8 mouse cellular contexts compared by ENCODE assay signal in genomic region chr11:62629352-62630224, GRCm38 (mm10). TPM values are rescaled to one million over a fixed set of nuclear protein-coding genes. Genes with fewer than 3 reads are reported as not detected.
DNase-seq lines count a peak whose midpoint lies in the region; ATAC-seq and TF ChIP-seq lines count a peak whose summit lies in the region.

No protein-coding gene starts in this region.

- peak overlapping the region; percentile 96 for H3K27ac ChIP-seq in hindbrain, embryonic 11.5 days (ENCODE audit: low read depth, low read length)
- H3K27ac ChIP-seq in liver, embryonic 11.5 days (ENCODE audit: low read depth, low read length), result peak overlapping the region; percentile 43; the same call in 1 of the 2 replicates
- peak overlapping the region; percentile 60 for H3K27ac ChIP-seq in neural tube, embryonic 15.5 days (replicated peaks)
- H3K27ac ChIP-seq in cerebellum, adult 2 months (ENCODE audit: insufficient read depth, low read length), result no peak overlapping the region

- no peak for TF ChIP-seq POLR2A in cerebellum, adult 2 months (IDR thresholded peaks at IDR 0.05; ENCODE audit: borderline replicate concordance, insufficient read depth, low read length)

- peaks cover 26% of the 10 kb centered on the region for H3K4me1 ChIP-seq in hindbrain, embryonic 11.5 days (replicated peaks; ENCODE audit: control insufficient read depth, insufficient read depth, low read length)
- H3K4me1 ChIP-seq in liver, embryonic 11.5 days (replicated peaks; ENCODE audit: control insufficient read depth, insufficient read depth, low read length), result peaks cover 37% of the 10 kb centered on the region
- peaks cover 40% of the 10 kb centered on the region for H3K4me1 ChIP-seq in neural tube, embryonic 15.5 days
- H3K4me1 ChIP-seq in cerebellum, adult 2 months (ENCODE audit: control insufficient read depth, insufficient read depth, low read length), result no peaks in the 10 kb centered on the region

- no peaks in the 10 kb centered on the region for H3K36me3 ChIP-seq in hindbrain, embryonic 11.5 days (ENCODE audit: control insufficient read depth, insufficient read depth, low read length)
- no peaks in the 10 kb centered on the region for H3K36me3 ChIP-seq in liver, embryonic 11.5 days (ENCODE audit: control insufficient read depth, insufficient read depth, low read length)
- H3K36me3 ChIP-seq in neural tube, embryonic 15.5 days, result no peaks in the 10 kb centered on the region

- no peaks in the 10 kb centered on the region for H3K9me3 ChIP-seq in hindbrain, embryonic 11.5 days (ENCODE audit: control insufficient read depth, low read length)
- H3K9me3 ChIP-seq in liver, embryonic 11.5 days (ENCODE audit: control insufficient read depth, low read length), result no peaks in the 10 kb centered on the region
- H3K9me3 ChIP-seq in neural tube, embryonic 15.5 days (replicated peaks), result no peaks in the 10 kb centered on the region

- TF ChIP-seq CTCF in cerebellum, adult 2 months (IDR thresholded peaks at IDR 0.05; ENCODE audit: borderline replicate concordance, insufficient read depth, low read depth, low read length), result no peak

- WGBS in hindbrain, embryonic 11.5 days, result 3% methylated on average over 9 of the region's 9 CpGs
- WGBS in liver, embryonic 11.5 days, result 3% methylated on average over 9 of the region's 9 CpGs
- WGBS in neural tube, embryonic 15.5 days, result 2% methylated on average over 9 of the region's 9 CpGs
- WGBS in cerebellum, adult 2 months, result 35% methylated on average over 9 of the region's 9 CpGs

- peak overlapping the region; percentile 30; the same call in 1 of the 2 replicates for H3K4me2 ChIP-seq in hindbrain, embryonic 11.5 days (replicated peaks; ENCODE audit: low read depth, low read length)
- peak overlapping the region; percentile 61 for H3K4me2 ChIP-seq in liver, embryonic 11.5 days
- peak overlapping the region; percentile 42 for H3K4me2 ChIP-seq in neural tube, embryonic 15.5 days

- H3K27me3 ChIP-seq in hindbrain, embryonic 11.5 days (ENCODE audit: control insufficient read depth, insufficient read depth, low read length), result no peaks in the 10 kb centered on the region
- H3K27me3 ChIP-seq in liver, embryonic 11.5 days (replicated peaks; ENCODE audit: control insufficient read depth, insufficient read depth, low read length), result no peaks in the 10 kb centered on the region
- H3K27me3 ChIP-seq in neural tube, embryonic 15.5 days (replicated peaks), result no peaks in the 10 kb centered on the region
- H3K27me3 ChIP-seq in cerebellum, adult 2 months (ENCODE audit: control insufficient read depth, insufficient read depth, low read length), result no peaks in the 10 kb centered on the region

- H3K9ac ChIP-seq in hindbrain, embryonic 11.5 days (ENCODE audit: low read depth, low read length), result peak overlapping the region; percentile 38
- H3K9ac ChIP-seq in liver, embryonic 11.5 days (ENCODE audit: low read depth, low read length), result peak overlapping the region; percentile 31
- H3K9ac ChIP-seq in neural tube, embryonic 15.5 days (replicated peaks), result 0 out of 2 replicates have a peak overlapping the region, but pooled peaks have one; percentile 7

- DNase-seq in ES-CJ7 (ENCODE audit: low read depth, low spot score), result peak; percentile 39
- peak; percentile 71 for DNase-seq in adrenal gland, postnatal 25 days
- DNase-seq in hindbrain, embryonic 11.5 days (ENCODE audit: low spot score), result peak; percentile 85
- DNase-seq in liver, embryonic 11.5 days (ENCODE audit: low spot score), result no peak
- no peak for DNase-seq in right cerebral cortex, postnatal 25 days
- no peak for DNase-seq in cerebellum, adult 2 months

- ATAC-seq in hindbrain, embryonic 11.5 days (ENCODE audit: low FRiP score), result peak; percentile 65; the same call in 1 of the 2 replicates
- no peak for ATAC-seq in liver, embryonic 11.5 days (replicated peaks; ENCODE audit: low FRiP score)
- peak; percentile 41; the same call in 1 of the 2 replicates for ATAC-seq in neural tube, embryonic 15.5 days (ENCODE audit: low FRiP score)
- ATAC-seq in inflammation-experienced regulatory T-cells, adult 6 months, result no peak

- no peak overlapping the region for H3K4me3 ChIP-seq in hindbrain, embryonic 11.5 days (ENCODE audit: low read depth, low read length)
- H3K4me3 ChIP-seq in liver, embryonic 11.5 days (ENCODE audit: low read depth, low read length), result 0 out of 2 replicates have a peak overlapping the region, but pooled peaks have one; percentile 12
- no peak overlapping the region for H3K4me3 ChIP-seq in neural tube, embryonic 15.5 days (replicated peaks)
- no peak overlapping the region for H3K4me3 ChIP-seq in cerebellum, adult 2 months (replicated peaks; ENCODE audit: insufficient read depth, low read depth, low read length)

RNA-seq across cellular contexts. Expression of gene Lrrc75a, which starts 18.7 kb away (rescaled TPM):
- 37.2 and 44.9 TPM in 2 replicates for total RNA-seq in adrenal gland, postnatal 25 days (2021)
- polyA plus RNA-seq in hindbrain, embryonic 11.5 days (2014; fragmentation: Nextera tagmentation; extraction: Ambion mirVana), result 16.2 and 16.7 TPM in 2 replicates
- 6.7 and 8.1 TPM in 2 replicates for polyA plus RNA-seq in liver, embryonic 11.5 days (2014; fragmentation: Nextera tagmentation; extraction: Ambion mirVana)
- polyA plus RNA-seq in neural tube, embryonic 15.5 days (2015; fragmentation: Nextera tagmentation; extraction: Ambion mirVana), result 8.2 and 8.5 TPM in 2 replicates
- 5.9 and 6.5 TPM in 2 replicates for polyA plus RNA-seq in cerebellum, adult 2 months (2012; rRNA removed)
- 1 to 10 TPM; 1.8 to 2.6 (median 2.1) TPM for polyA plus RNA-seq in inflammation-experienced regulatory T-cells, adult 6 months (2017; shearing (Covaris generic))

RNA-seq across cellular contexts. Expression of gene Mmgt2, which starts 18.9 kb away (rescaled TPM):
- 35.7 and 49.0 TPM in 2 replicates for total RNA-seq in adrenal gland, postnatal 25 days (2021)
- 38.8 and 43.5 TPM in 2 replicates for polyA plus RNA-seq in hindbrain, embryonic 11.5 days (2014; fragmentation: Nextera tagmentation; extraction: Ambion mirVana)
- polyA plus RNA-seq in liver, embryonic 11.5 days (2014; fragmentation: Nextera tagmentation; extraction: Ambion mirVana), result 25.7 and 26.1 TPM in 2 replicates
- polyA plus RNA-seq in neural tube, embryonic 15.5 days (2015; fragmentation: Nextera tagmentation; extraction: Ambion mirVana), result 23.2 and 30.8 TPM in 2 replicates
- 19.8 and 28.0 TPM in 2 replicates for polyA plus RNA-seq in cerebellum, adult 2 months (2012; rRNA removed)
- 10 to 100 TPM; 33.7 to 47.7 (median 38.7) TPM for polyA plus RNA-seq in inflammation-experienced regulatory T-cells, adult 6 months (2017; shearing (Covaris generic))

RNA-seq across cellular contexts. Expression of gene Trpv2, which starts 55.3 kb away (rescaled TPM):
- total RNA-seq in adrenal gland, postnatal 25 days (2021), result 1.6 and 1.9 TPM in 2 replicates
- 6.5 and 8.9 TPM in 2 replicates for polyA plus RNA-seq in hindbrain, embryonic 11.5 days (2014; fragmentation: Nextera tagmentation; extraction: Ambion mirVana)
- polyA plus RNA-seq in liver, embryonic 11.5 days (2014; fragmentation: Nextera tagmentation; extraction: Ambion mirVana), result 9.7 and 10.9 TPM in 2 replicates
- 32.3 and 32.9 TPM in 2 replicates for polyA plus RNA-seq in neural tube, embryonic 15.5 days (2015; fragmentation: Nextera tagmentation; extraction: Ambion mirVana)
- 22.0 and 23.7 TPM in 2 replicates for polyA plus RNA-seq in cerebellum, adult 2 months (2012; rRNA removed)
- 100 to 1,000 TPM in 1 of 3 experiments, 10 to 100 TPM in 2; 73.0 to 108 (median 73.7) TPM for polyA plus RNA-seq in inflammation-experienced regulatory T-cells, adult 6 months (2017; shearing (Covaris generic))

Comparison
In these comparisons a context has a peak if more than half of its experiments do, and no peak if none do; other contexts are left out.
1. DNase-seq: peak in ES-CJ7 (single experiment), adrenal gland, postnatal 25 days (single experiment) and hindbrain, embryonic 11.5 days (single experiment); none in liver, embryonic 11.5 days (single experiment), right cerebral cortex, postnatal 25 days (single experiment) and cerebellum, adult 2 months (0 of 2).
2. ATAC-seq: peak in hindbrain, embryonic 11.5 days (single experiment) and neural tube, embryonic 15.5 days (single experiment); none in liver, embryonic 11.5 days (single experiment) and inflammation-experienced regulatory T-cells, adult 6 months (single experiment).
3. Peak in every context shown above with its lines, with median percentiles within 50 percentile points of each other: H3K4me2 ChIP-seq and H3K9ac ChIP-seq.